Mouse (Mus musculus) hindbrain, embryonic 16.5 days (tissue): ENCODE results near the gene Hecw2. TPM values are rescaled to one million over a fixed set of nuclear protein-coding genes. Genes with fewer than 3 reads are reported as not detected.
A peak's percentile ranks its signal among the peaks of the same experiment; 100 is the strongest.

Experiments used
- ATAC-seq: fragments of 200-750 bp; cut with Nextera tagmentation; 2 replicates; pipeline ENCODE4 v1.8.0; 2017; ENCODE audit warnings: moderate TSS enrichment, moderate library complexity
- H3K27ac ChIP-seq: fragments of 300-500 bp; sonication (generic); 2 replicates; pipeline ENCODE4 v1.5.1; 2014; ENCODE audit warnings: low read depth, mild to moderate bottlenecking, control low read depth, low read length, moderate library complexity
- H3K27me3 ChIP-seq: fragments of 300-500 bp; sonication (generic); replicated peaks from 2 replicates; pipeline ENCODE4 v1.6.1; 2014; ENCODE audit warnings: low read length; ENCODE audit not compliant: control insufficient read depth, insufficient read depth
- H3K36me3 ChIP-seq: fragments of 300-500 bp; sonication (generic); 2 replicates; pipeline ENCODE4 v1.6.1; 2014; ENCODE audit warnings: mild to moderate bottlenecking, low read length, moderate library complexity, mixed read lengths; ENCODE audit not compliant: control insufficient read depth, insufficient read depth
- H3K4me1 ChIP-seq: fragments of 300-500 bp; sonication (generic); 2 replicates; pipeline ENCODE4 v1.6.1; 2014; ENCODE audit warnings: low read depth, low read length; ENCODE audit not compliant: control insufficient read depth, insufficient read depth
- H3K4me2 ChIP-seq: fragments of 300-500 bp; sonication (generic); 2 replicates; pipeline ENCODE4 v1.6.1; 2014; ENCODE audit warnings: mild to moderate bottlenecking, low read length, control low read depth, moderate library complexity
- H3K4me3 ChIP-seq: fragments of 300-500 bp; sonication (generic); 2 replicates; pipeline ENCODE4 v1.5.1; 2014; ENCODE audit warnings: mild to moderate bottlenecking, low read length, control low read depth, moderate library complexity
- H3K9ac ChIP-seq: fragments of 300-500 bp; sonication (generic); 2 replicates; pipeline ENCODE4 v1.6.1; 2014; ENCODE audit warnings: low read depth, mild to moderate bottlenecking, control low read depth, low read length, moderate library complexity
- H3K9me3 ChIP-seq: fragments of 300-500 bp; sonication (generic); 2 replicates; pipeline ENCODE4 v1.6.1; 2014; ENCODE audit warnings: mild to moderate bottlenecking, low read length, moderate library complexity; ENCODE audit not compliant: control insufficient read depth
- WGBS: fragments of 180-500 bp; shearing (Covaris S2); extraction: QIAGEN DNeasy Blood & Tissue Kit; methylation state at CpG from one replicate; pipeline ENCODE4 v1.1.7; 2014; 5-methylcytosine and 5-hydroxymethylcytosine counted together
- polyA plus RNA-seq: library from polyadenylated mRNA; unstranded; fragments of >200 nt; fragmentation: Nextera tagmentation; extraction: Ambion mirVana; gene quantifications from 2 replicates; pipeline ENCODE4 v1.2.1, GENCODE M21; 2015

The Hecw2 gene
- polyA plus RNA-seq, 1 experiment from 2014 or later, result 8.0 TPM

- no peak for ATAC-seq
- H3K9me3 ChIP-seq, result no peaks in the 10 kb centered on the region
- H3K27me3 ChIP-seq, result no peaks in the 10 kb centered on the region
- no peak overlapping the region for H3K4me3 ChIP-seq
- no peaks in the 10 kb centered on the region for H3K4me1 ChIP-seq
- H3K36me3 ChIP-seq, result no peaks in the 10 kb centered on the region
- H3K9ac ChIP-seq, result no peak overlapping the region
- H3K4me2 ChIP-seq, result no peak overlapping the region
- 79% methylated on average over 2 of the region's 2 CpGs for WGBS
- H3K27ac ChIP-seq, result no peak overlapping the region
Observed at GRCm38 (mm10) chr1:53933308-53933707, 261.7 kb downstream of the Hecw2 start.

GRCm38 (mm10) chr1:53931314-53931713 is 263.7 kb downstream of the Hecw2 start:
- no peaks in the 10 kb centered on the region for H3K4me1 ChIP-seq
- ATAC-seq, result no peak
- no peaks in the 10 kb centered on the region for H3K27me3 ChIP-seq
- H3K9me3 ChIP-seq, result no peaks in the 10 kb centered on the region
- 74% methylated on average over 3 of the region's 3 CpGs for WGBS
- no peak overlapping the region for H3K27ac ChIP-seq
- no peak overlapping the region for H3K9ac ChIP-seq
- no peak overlapping the region for H3K4me3 ChIP-seq
- H3K4me2 ChIP-seq, result no peak overlapping the region
- H3K36me3 ChIP-seq, result peaks cover under 1% of the 10 kb centered on the region; the same call in 1 of the 2 replicates

GRCm38 (mm10) chr1:53927605-53928004 is 267.4 kb downstream of the Hecw2 start:
- peak; percentile 55 for ATAC-seq
- Histone ChIP-seq H3K9ac (no peak overlapping the region), H3K27me3 (no peaks in the 10 kb centered on the region), H3K4me2 (no peak overlapping the region), H3K27ac (no peak overlapping the region), H3K4me1 (no peaks in the 10 kb centered on the region), H3K36me3 (peaks cover 3% of the 10 kb centered on the region; the same call in 1 of the 2 replicates), H3K9me3 (no peaks in the 10 kb centered on the region), H3K4me3 (no peak overlapping the region)
- 27% methylated on average over 4 of the region's 4 CpGs for WGBS

GRCm38 (mm10) chr1:53925149-53925901 is 269.6 kb downstream of the Hecw2 start:
- Histone ChIP-seq H3K4me3 (no peak overlapping the region), H3K36me3 (peaks cover 3% of the 10 kb centered on the region; the same call in 1 of the 2 replicates), H3K4me1 (no peaks in the 10 kb centered on the region), H3K27me3 (no peaks in the 10 kb centered on the region), H3K27ac (no peak overlapping the region), H3K4me2 (no peak overlapping the region), H3K9ac (no peak overlapping the region), H3K9me3 (no peaks in the 10 kb centered on the region)
- ATAC-seq, result peak; percentile 41; the same call in 1 of the 2 replicates
- WGBS, result 46% methylated on average over 18 of the region's 18 CpGs

- no peaks in the 10 kb centered on the region for H3K27me3 ChIP-seq
- no peak overlapping the region for H3K27ac ChIP-seq
- H3K4me1 ChIP-seq, result no peaks in the 10 kb centered on the region
- no peak for ATAC-seq
- no peak overlapping the region for H3K9ac ChIP-seq
- no peak overlapping the region for H3K4me2 ChIP-seq
- no peaks in the 10 kb centered on the region for H3K9me3 ChIP-seq
- H3K36me3 ChIP-seq, result no peaks in the 10 kb centered on the region
- WGBS, result 55% methylated on average over 3 of the region's 3 CpGs
- H3K4me3 ChIP-seq, result no peak overlapping the region
Observed at GRCm38 (mm10) chr1:53911848-53912247, 283.1 kb downstream of the Hecw2 start.

GRCm38 (mm10) chr1:53910251-53910650 is 284.7 kb downstream of the Hecw2 start:
- no peaks in the 10 kb centered on the region for H3K4me1 ChIP-seq
- no peaks in the 10 kb centered on the region for H3K9me3 ChIP-seq
- WGBS, result 79% methylated on average over 1 of the region's 1 CpGs
- H3K36me3 ChIP-seq, result no peaks in the 10 kb centered on the region
- H3K4me2 ChIP-seq, result no peak overlapping the region
- H3K27me3 ChIP-seq, result no peaks in the 10 kb centered on the region
- no peak overlapping the region for H3K27ac ChIP-seq
- no peak overlapping the region for H3K9ac ChIP-seq
- ATAC-seq, result no peak
- H3K4me3 ChIP-seq, result no peak overlapping the region

GRCm38 (mm10) chr1:53909118-53909517 is 285.9 kb downstream of the Hecw2 start:
- no peaks in the 10 kb centered on the region for H3K36me3 ChIP-seq
- no peak overlapping the region for H3K9ac ChIP-seq
- no peak overlapping the region for H3K27ac ChIP-seq
- H3K4me1 ChIP-seq, result no peaks in the 10 kb centered on the region
- no peaks in the 10 kb centered on the region for H3K27me3 ChIP-seq
- H3K4me3 ChIP-seq, result no peak overlapping the region
- WGBS, result 16% methylated on average over 3 of the region's 3 CpGs
- ATAC-seq, result peak; percentile 89
- H3K4me2 ChIP-seq, result no peak overlapping the region
- no peaks in the 10 kb centered on the region for H3K9me3 ChIP-seq

GRCm38 (mm10) chr1:53906175-53906574 is 288.8 kb downstream of the Hecw2 start:
- 80% methylated on average over 3 of the region's 3 CpGs for WGBS
- ATAC-seq, result no peak
- Histone ChIP-seq H3K36me3 (no peaks in the 10 kb centered on the region), H3K4me1 (no peaks in the 10 kb centered on the region), H3K4me2 (no peak overlapping the region), H3K4me3 (no peak overlapping the region), H3K27me3 (no peaks in the 10 kb centered on the region), H3K27ac (no peak overlapping the region), H3K9ac (no peak overlapping the region), H3K9me3 (no peaks in the 10 kb centered on the region)

- Histone ChIP-seq H3K4me2 (no peak overlapping the region), H3K9me3 (no peaks in the 10 kb centered on the region), H3K27ac (no peak overlapping the region), H3K4me3 (no peak overlapping the region), H3K9ac (no peak overlapping the region), H3K4me1 (no peaks in the 10 kb centered on the region), H3K36me3 (no peaks in the 10 kb centered on the region), H3K27me3 (no peaks in the 10 kb centered on the region)
- WGBS, result 94% methylated on average over 2 of the region's 2 CpGs
- no peak for ATAC-seq
Observed at GRCm38 (mm10) chr1:53900416-53900815, 294.6 kb downstream of the Hecw2 start.
